Mouse (Mus musculus) hindbrain, embryonic 15.5 days (tissue): ENCODE results near the gene Abcg2. TPM values are rescaled to one million over a fixed set of nuclear protein-coding genes. Genes with fewer than 3 reads are reported as not detected.
"Not testable (repeated sequence)": the region's sequence is repeated elsewhere in the genome, so short reads cannot be mapped to it uniquely, and the experiment has no call there.

Source experiments
- ATAC-seq: fragments of 200-750 bp; cut with Nextera tagmentation; 2 replicates; pipeline ENCODE4 v1.8.0; 2017; ENCODE audit warnings: low read depth, moderate number of reproducible peaks, moderate TSS enrichment; ENCODE audit not compliant: low FRiP score
- H3K27ac ChIP-seq: fragments of 300-500 bp; sonication (generic); replicated peaks from 2 replicates; pipeline ENCODE4 v1.5.1; 2015; ENCODE audit warnings: mild to moderate bottlenecking, inconsistent platforms
- H3K27me3 ChIP-seq: fragments of 300-500 bp; sonication (generic); 2 replicates; pipeline ENCODE4 v1.6.1; 2015; ENCODE audit warnings: control low read depth, inconsistent platforms
- H3K36me3 ChIP-seq: fragments of 300-500 bp; sonication (generic); 2 replicates; pipeline ENCODE4 v1.6.1; 2015; ENCODE audit warnings: control low read depth, inconsistent platforms
- H3K4me1 ChIP-seq: fragments of 300-500 bp; sonication (generic); replicated peaks from 2 replicates; pipeline ENCODE4 v1.6.1; 2015; ENCODE audit warnings: control low read depth, inconsistent platforms
- H3K4me2 ChIP-seq: fragments of 300-500 bp; sonication (generic); 2 replicates; pipeline ENCODE4 v1.6.1; 2015; ENCODE audit warnings: moderate library complexity, mild to moderate bottlenecking, inconsistent platforms
- H3K4me3 ChIP-seq: fragments of 300-500 bp; sonication (generic); 2 replicates; pipeline ENCODE4 v1.5.1; 2015; ENCODE audit warnings: mild to moderate bottlenecking, inconsistent platforms
- H3K9ac ChIP-seq: fragments of 300-500 bp; sonication (generic); 2 replicates; pipeline ENCODE4 v1.6.1; 2015; ENCODE audit warnings: inconsistent platforms
- H3K9me3 ChIP-seq: fragments of 300-500 bp; sonication (generic); 2 replicates; pipeline ENCODE4 v1.6.1; 2016; ENCODE audit warnings: control low read depth, inconsistent platforms
- WGBS: fragments of 180-500 bp; shearing (Covaris S2); methylation state at CpG from one replicate; pipeline ENCODE4 v1.1.7; 2015; 5-methylcytosine and 5-hydroxymethylcytosine counted together
- polyA plus RNA-seq: library from polyadenylated mRNA; unstranded; fragments of >200 nt; fragmentation: Nextera tagmentation; extraction: Ambion mirVana; gene quantifications from 2 replicates; pipeline ENCODE4 v1.2.1, GENCODE M21; 2015

The Abcg2 gene
- polyA plus RNA-seq = 39.6 and 40.6 TPM in 2 replicates

DNA sequence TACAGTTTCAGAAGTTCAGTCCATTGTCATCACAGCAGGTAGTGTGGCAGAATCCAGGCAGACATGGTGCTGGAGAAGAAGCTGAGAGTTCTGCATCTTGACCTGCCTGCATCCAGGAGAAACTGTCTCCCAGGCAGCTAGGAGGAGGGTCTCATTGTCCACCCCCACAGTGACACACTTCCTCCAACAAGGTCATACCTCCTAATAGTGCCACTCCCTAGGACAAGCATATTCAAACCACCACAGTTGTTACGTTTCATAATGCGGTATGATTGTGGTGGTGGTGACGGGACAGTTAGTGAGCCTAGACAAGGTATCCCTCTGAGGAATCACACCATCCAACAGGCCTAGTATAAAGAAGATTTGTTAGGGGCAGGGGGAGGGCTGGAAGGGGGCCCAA is at the start of gene Abcg2:
TSS of gene Abcg2 (plus strand) at position 301 of the 400 bp plus-strand sequence.
- H3K4me1 ChIP-seq, H3K36me3 ChIP-seq, ATAC-seq, H3K9me3 ChIP-seq, H3K9ac ChIP-seq, H3K27ac ChIP-seq, H3K27me3 ChIP-seq, H3K4me2 ChIP-seq, H3K4me3 ChIP-seq: not testable (repeated sequence)
- 92% methylated on average over 3 of the region's 3 CpGs for WGBS

DNA sequence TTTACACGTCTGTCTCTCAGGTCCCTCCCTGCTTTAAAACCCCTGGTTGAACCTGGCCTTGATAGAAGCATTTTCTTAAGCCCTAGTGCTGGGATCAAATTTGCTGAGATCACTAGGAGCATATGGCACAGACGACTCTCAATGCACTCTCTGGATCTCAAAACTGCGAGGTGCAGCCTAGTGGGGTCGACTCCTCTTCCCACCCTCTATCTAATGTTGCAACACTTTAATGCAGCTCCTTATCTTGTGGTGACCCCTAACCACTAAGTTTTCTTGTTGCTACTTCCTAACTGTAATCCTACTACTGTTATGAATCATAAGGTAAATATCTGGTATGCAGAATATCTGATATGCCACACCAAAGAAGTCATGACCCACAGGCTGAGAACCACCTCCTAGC is 44.1 kb upstream of the Abcg2 start:
- not testable (repeated sequence) for H3K4me3 ChIP-seq, H3K27me3 ChIP-seq, H3K4me1 ChIP-seq, H3K4me2 ChIP-seq, ATAC-seq, H3K9ac ChIP-seq, H3K27ac ChIP-seq, H3K9me3 ChIP-seq, H3K36me3 ChIP-seq
- 72% methylated on average over 4 of the region's 4 CpGs for WGBS

DNA sequence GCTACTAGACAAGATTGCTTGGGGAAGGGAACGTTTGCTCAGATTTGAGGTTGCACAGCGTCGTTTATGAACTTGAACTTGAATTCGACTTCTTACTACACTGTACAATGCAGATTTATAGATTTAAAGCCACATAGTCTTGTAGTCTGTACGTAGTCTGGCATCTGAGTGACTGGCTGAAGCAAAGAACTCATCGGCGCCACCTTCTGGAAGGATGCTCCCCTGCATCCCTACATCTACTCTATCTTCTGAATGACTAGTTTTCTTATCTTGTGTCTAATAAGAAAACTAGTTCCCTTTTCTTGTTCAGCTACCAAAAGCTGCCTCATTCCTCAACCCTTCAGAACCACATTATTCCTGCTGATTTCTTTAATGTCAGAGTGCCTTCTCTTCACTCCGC is 41.5 kb upstream of the Abcg2 start:
- not testable (repeated sequence) for H3K4me3 ChIP-seq, H3K27ac ChIP-seq, H3K4me1 ChIP-seq, H3K9ac ChIP-seq, H3K27me3 ChIP-seq, H3K36me3 ChIP-seq, H3K9me3 ChIP-seq, H3K4me2 ChIP-seq, ATAC-seq
- WGBS = 63% methylated on average over 8 of the region's 8 CpGs

DNA sequence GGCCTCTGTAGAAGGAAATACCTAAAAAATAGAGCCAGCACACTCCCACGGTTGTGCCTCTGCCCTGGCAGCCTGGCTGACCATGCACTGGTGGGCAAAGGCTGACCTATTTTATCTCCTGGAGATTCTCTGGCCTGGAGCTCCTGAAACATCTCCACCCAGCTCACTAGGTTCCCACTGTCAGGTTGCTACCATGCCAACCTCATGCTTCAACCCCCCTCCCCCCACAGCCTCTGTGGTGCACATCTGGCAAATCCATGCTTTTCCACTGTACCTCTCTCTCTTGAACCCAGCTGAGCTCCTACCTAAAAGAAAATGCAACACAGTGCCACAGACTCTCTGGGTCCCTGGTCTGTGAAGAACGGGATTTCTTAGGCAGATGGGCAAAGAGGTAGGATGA is 39.4 kb upstream of the Abcg2 start:
- not testable (repeated sequence) for ATAC-seq, H3K27me3 ChIP-seq
- WGBS = 45% methylated on average over 2 of the region's 2 CpGs

DNA sequence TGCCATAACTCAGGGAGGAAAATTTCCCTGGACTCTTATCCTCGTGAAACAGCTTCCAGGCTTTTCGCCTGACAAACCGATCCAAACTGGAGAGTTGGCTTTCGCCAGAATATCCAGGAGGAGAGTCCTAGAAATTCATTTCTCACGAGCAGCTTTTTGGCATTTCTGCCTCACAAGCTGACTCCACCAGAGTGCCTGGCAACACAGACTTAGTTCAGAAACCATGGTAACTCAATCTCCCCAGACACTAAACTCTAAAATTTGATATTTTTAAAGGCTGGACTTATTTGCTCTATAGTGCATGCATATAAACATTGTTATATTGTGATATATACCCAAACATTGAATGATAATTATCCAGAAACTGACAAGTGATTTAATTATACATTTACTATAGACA is 38.3 kb upstream of the Abcg2 start:
- not testable (repeated sequence) for H3K27me3 ChIP-seq, H3K4me1 ChIP-seq, H3K4me3 ChIP-seq, H3K4me2 ChIP-seq, H3K9me3 ChIP-seq, H3K9ac ChIP-seq, ATAC-seq, H3K36me3 ChIP-seq, H3K27ac ChIP-seq
- 63% methylated on average over 5 of the region's 5 CpGs for WGBS

More for the DNA sequence above, 39.4 kb upstream of the Abcg2 start:
- H3K4me2 ChIP-seq, H3K4me1 ChIP-seq, H3K4me3 ChIP-seq, H3K9ac ChIP-seq, H3K27ac ChIP-seq, H3K9me3 ChIP-seq, H3K36me3 ChIP-seq: not testable (repeated sequence)

DNA sequence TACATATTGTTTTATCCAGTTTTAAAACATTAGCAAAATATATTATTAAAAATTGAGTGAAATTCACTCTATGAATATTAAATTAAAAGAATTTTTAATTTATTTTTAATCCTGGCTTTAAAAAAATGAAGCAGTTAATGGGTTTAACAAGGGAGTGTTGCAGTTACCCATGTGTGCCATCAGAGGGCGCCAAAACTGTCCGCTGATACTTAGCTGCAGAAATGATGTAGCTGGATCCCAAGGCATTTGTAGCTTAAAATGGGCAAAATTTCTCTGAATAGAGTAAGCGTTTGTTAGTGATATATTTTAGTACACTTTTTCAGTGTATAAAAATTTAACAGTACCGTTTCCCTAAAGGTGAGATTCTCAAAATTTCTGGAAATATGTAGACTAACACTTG is 37.5 kb upstream of the Abcg2 start:
- ATAC-seq = no peak
- Histone ChIP-seq H3K4me3 (no peak overlapping the region), H3K9ac (no peak overlapping the region), H3K4me1 (no peaks in the 10 kb centered on the region), H3K36me3 (no peaks in the 10 kb centered on the region), H3K4me2 (no peak overlapping the region), H3K9me3 (no peaks in the 10 kb centered on the region), H3K27me3 (no peaks in the 10 kb centered on the region), H3K27ac (no peak overlapping the region)
- 10% methylated on average over 4 of the region's 4 CpGs for WGBS

DNA sequence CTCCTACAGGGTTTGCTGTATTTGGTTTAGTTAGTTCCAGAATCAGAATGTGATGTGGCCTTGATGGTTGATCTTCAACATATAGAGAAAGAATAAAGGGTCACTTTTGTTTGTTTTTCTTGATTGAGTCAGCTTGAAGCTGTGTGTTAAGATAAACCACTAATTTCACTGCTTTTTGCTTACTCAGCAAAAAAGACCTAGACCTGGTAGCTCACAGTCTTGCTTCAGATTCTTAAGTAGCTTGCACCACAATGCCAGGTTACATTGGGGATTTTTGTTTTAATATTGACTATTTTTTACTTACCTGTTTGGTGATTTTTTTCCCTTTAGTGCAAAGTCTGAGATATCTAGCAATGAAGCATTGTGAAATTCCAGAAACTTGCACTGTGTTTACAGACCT is 30.5 kb upstream of the Abcg2 start:
- not testable (repeated sequence) for H3K9me3 ChIP-seq, ATAC-seq, H3K36me3 ChIP-seq, H3K4me3 ChIP-seq, H3K27me3 ChIP-seq, H3K4me1 ChIP-seq, H3K4me2 ChIP-seq, H3K27ac ChIP-seq, H3K9ac ChIP-seq

DNA sequence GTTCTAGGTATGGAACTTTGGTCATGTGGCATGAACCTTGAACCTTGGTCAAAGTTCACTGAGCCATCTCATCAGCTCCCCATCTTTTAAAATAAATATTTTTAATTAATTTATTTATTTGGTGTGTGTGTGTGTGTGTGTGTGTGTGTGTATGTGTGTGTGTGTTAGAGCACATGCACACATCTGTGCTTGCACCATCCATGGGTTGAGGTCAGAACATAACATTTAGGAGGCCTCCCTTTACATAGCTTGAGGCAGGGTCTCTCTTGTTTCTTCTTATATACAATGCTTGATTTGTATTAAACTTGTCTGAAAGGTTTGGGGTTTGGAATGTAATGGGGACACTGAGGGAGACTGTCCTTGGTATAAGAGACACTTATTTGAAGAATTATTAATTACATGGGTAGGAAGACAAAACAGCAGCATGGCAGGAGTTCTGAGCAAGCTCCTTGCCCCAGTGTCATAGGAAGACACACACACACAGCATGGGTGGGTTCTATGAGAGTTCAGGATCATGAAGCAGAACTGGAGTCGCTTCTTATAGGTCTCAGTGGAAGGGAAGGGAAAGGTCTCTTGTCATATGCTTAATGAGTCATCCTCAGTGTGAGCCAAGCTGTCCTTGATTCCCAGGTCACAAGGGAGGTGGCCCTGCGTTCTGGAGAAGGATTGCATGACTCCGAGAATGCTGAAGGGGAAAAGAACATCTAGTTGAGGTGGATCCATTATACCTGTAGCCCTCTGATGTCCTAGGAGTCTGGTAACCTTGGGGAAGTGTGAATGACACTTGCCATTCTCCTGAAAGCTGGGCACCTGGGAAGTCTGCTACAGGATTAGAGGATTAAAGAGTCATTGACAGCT is 9.9 kb downstream of the Abcg2 start:
- H3K9ac ChIP-seq, H3K4me3 ChIP-seq, H3K9me3 ChIP-seq, H3K4me2 ChIP-seq, H3K4me1 ChIP-seq, H3K27ac ChIP-seq, H3K27me3 ChIP-seq, H3K36me3 ChIP-seq: not testable (repeated sequence)
- 47% methylated on average over 3 of the region's 3 CpGs for whole genome bisulfite sequencing
- ATAC-seq = peak; percentile 49

DNA sequence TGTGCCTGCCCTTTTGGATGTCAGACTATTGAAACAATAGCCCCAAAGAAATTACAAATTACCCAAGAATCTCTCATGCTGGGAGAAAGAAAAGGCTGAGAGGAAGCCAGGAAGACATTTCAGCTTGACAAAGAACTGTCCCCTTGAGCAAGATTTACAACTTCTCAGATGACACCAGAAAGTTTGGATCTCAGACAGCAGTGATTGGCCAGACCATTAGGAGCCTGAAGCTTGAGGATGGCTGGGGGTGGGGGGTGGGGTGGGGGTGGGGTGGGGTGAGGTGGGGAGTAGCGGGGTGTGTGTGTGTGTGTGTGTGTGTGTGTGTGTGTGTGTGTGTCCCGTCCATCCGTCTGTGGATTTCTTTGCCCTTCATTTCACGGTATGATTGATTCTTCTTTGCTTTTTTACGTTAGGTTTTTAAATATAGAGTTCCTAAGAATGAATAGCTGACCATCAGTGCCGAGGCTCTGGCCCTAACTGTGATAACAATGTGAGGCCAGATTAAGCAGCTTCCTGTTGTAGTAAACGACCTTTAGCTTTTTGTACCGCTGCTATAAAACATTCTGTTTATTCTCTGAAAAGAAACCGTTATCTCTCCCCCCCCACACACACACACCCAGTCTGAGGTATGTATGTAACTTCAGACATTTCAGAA is 11.4 kb downstream of the Abcg2 start:
- H3K4me1 ChIP-seq, H3K27me3 ChIP-seq, H3K36me3 ChIP-seq, H3K9me3 ChIP-seq: not testable (repeated sequence)
- H3K9ac ChIP-seq = peak overlapping the region; percentile 39
- 6% methylated on average over 9 of the region's 9 CpGs for WGBS
- H3K27ac ChIP-seq = peak overlapping the region; percentile 11
- ATAC-seq = peak; percentile 66; the same call in 1 of the 2 replicates
- peak overlapping the region; percentile 47 for H3K4me2 ChIP-seq
- H3K4me3 ChIP-seq = peak overlapping the region; percentile 33

DNA sequence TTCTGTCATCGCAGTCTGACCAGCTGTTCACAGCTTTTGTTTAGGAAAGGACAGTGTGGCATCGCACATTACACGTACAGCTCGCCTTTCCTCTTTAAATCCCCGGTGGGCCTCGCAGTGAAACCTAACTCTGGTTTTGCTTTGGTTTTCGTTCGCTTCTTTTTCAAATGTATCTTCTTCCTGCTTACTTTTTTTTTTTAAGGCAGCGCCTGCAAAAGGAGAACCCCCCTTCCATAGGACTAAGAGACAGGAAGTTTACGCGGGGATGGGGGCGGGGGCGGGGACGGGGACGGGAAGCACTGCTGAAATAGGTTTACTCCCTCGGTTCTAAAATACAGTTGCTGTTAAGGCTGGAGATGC is 12.0 kb downstream of the Abcg2 start:
- Histone ChIP-seq H3K27ac (peak overlapping the region; percentile 11), H3K9ac (peak overlapping the region; percentile 39; the same call in 1 of the 2 replicates), H3K36me3 (no peaks in the 10 kb centered on the region), H3K4me3 (peak overlapping the region; percentile 33), H3K4me1 (peaks cover 10% of the 10 kb centered on the region), H3K9me3 (no peaks in the 10 kb centered on the region), H3K27me3 (no peaks in the 10 kb centered on the region), H3K4me2 (peak overlapping the region; percentile 47)
- ATAC-seq = peak; percentile 82
- 18% methylated on average over 16 of the region's 16 CpGs for WGBS

DNA sequence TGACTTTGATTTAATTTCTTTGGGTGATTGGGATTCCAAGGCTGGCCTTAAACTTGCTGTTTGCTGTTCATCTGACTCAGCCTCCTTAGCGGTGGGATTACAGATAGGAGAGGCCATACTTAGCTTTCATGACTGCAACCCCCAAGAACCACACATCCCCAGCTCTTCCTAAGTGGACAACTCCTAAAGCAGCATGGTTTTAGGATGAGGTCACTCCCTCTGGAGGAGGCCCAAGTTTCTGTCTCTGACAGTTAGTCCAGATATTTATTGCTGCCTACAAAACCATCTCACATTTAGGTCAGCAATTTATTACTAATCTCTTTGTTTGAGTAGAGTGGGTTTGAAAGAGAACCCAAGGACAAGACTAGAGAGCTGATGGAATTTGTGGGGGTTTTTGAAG is 17.8 kb downstream of the Abcg2 start:
- 86% methylated on average over 1 of the region's 1 CpGs for WGBS
- not testable (repeated sequence) for H3K9me3 ChIP-seq, H3K4me3 ChIP-seq, H3K4me2 ChIP-seq, ATAC-seq, H3K36me3 ChIP-seq, H3K9ac ChIP-seq, H3K27me3 ChIP-seq, H3K27ac ChIP-seq, H3K4me1 ChIP-seq

DNA sequence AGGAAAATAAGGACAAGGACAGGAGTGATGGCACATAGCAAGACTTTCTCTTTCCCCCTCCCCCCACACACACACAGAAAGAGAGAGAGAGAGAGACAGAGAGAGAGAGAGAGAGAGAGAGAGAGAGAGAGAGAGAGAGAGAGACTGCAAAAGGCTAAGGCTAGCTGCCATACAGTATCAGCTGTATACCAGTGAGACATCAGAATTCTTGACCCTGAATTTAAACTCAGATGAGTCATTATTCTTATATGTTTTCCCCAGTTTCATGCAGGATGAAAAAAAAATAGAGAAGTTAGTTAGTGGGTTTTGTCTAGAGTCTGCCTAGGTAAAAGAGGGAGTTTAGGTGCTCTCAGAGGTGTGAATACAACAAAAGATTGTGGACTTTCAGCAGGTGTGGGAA is 18.7 kb downstream of the Abcg2 start:
- not testable (repeated sequence) for H3K27ac ChIP-seq, H3K4me2 ChIP-seq, H3K4me3 ChIP-seq, ATAC-seq, H3K9me3 ChIP-seq, H3K4me1 ChIP-seq, H3K27me3 ChIP-seq, H3K9ac ChIP-seq, H3K36me3 ChIP-seq
